Mouse (Mus musculus): ENCODE measurements around the gene Nlrp6. TPM values are rescaled to one million over a fixed set of nuclear protein-coding genes. Genes with fewer than 3 reads are reported as not detected.
"Not testable (repeated sequence)": the region's sequence is repeated elsewhere in the genome, so short reads cannot be mapped to it uniquely, and the experiment has no call there.

Gene Nlrp6
- polyA plus RNA-seq, 1 experiment from 2014 or later, result 1.3 TPM

DNA sequence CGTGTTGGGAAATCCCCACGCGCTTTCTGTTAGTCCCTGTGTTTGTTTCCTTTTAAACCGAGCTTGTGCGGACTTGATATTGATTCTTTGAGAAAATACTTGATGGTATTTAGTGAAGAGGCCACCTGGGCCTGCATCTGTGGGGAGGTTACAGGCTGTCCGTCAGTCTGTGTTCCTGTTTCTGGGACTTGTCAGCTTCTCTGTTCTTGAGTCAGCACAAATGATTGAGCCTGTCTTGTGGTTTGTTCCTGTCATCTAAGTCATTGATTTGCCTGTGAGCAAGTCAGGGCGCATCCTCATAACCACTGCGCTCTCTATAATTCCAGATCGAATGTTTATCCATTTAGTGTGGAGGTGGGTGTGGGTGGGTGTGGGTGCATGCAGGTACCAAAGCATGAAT is 56.0 kb downstream of the Nlrp6 start:
- H3K4me3 ChIP-seq (ENCODE audit: low read depth, low read length); H3K4me1 ChIP-seq (replicated peaks; ENCODE audit: control insufficient read depth, insufficient read depth, low read length); H3K27me3 ChIP-seq (replicated peaks; ENCODE audit: control insufficient read depth, insufficient read depth, low read length); DNase-seq (ENCODE audit: low spot score); H3K9ac ChIP-seq (ENCODE audit: low read depth, low read length); H3K9me3 ChIP-seq (ENCODE audit: control insufficient read depth, low read length); ATAC-seq (replicated peaks; ENCODE audit: low FRiP score); H3K27ac ChIP-seq (ENCODE audit: low read depth, low read length); H3K36me3 ChIP-seq (ENCODE audit: control insufficient read depth, insufficient read depth, low read length); H3K4me2 ChIP-seq: not testable (repeated sequence)
- WGBS, result 79% methylated on average over 9 of the region's 9 CpGs

Other genes starting within 250 kb of the Nlrp6 start
- not detected in 2 replicates for gene Olfr45, start 239.0 kb upstream of the Nlrp6 start, polyA plus RNA-seq (2014; fragmentation: Nextera tagmentation; extraction: Ambion mirVana)
- not detected in 2 replicates for gene Olfr541, start 223.6 kb upstream of the Nlrp6 start, polyA plus RNA-seq (2014; fragmentation: Nextera tagmentation; extraction: Ambion mirVana)
- not detected in 2 replicates for gene Cyp2e1, start 157.2 kb upstream of the Nlrp6 start, polyA plus RNA-seq (2014; fragmentation: Nextera tagmentation; extraction: Ambion mirVana)
- gene Syce1, start 133.1 kb upstream of the Nlrp6 start, polyA plus RNA-seq (2014; fragmentation: Nextera tagmentation; extraction: Ambion mirVana), result 0.58 TPM in 1 of 2 replicates, not detected in the other
- 0.63 and 0.96 TPM in 2 replicates for gene Zfp941, start 98.7 kb upstream of the Nlrp6 start, polyA plus RNA-seq (2014; fragmentation: Nextera tagmentation; extraction: Ambion mirVana)
- 2.7 and 3.7 TPM in 2 replicates for gene Urah, start 85.9 kb upstream of the Nlrp6 start, polyA plus RNA-seq (2014; fragmentation: Nextera tagmentation; extraction: Ambion mirVana)
- gene Scgb1c1, start 75.4 kb upstream of the Nlrp6 start, polyA plus RNA-seq (2014; fragmentation: Nextera tagmentation; extraction: Ambion mirVana), result not detected in 2 replicates
- gene Odf3, start 73.1 kb upstream of the Nlrp6 start, polyA plus RNA-seq (2014; fragmentation: Nextera tagmentation; extraction: Ambion mirVana), result not detected in 2 replicates
- gene Gm45785, start 64.6 kb upstream of the Nlrp6 start, polyA plus RNA-seq (2014; fragmentation: Nextera tagmentation; extraction: Ambion mirVana), result not detected in 2 replicates
- 44.3 and 45.4 TPM in 2 replicates for gene Ric8a, start 63.9 kb upstream of the Nlrp6 start, polyA plus RNA-seq (2014; fragmentation: Nextera tagmentation; extraction: Ambion mirVana)
- gene Bet1l, start 63.3 kb upstream of the Nlrp6 start, polyA plus RNA-seq (2014; fragmentation: Nextera tagmentation; extraction: Ambion mirVana), result 21.5 and 25.1 TPM in 2 replicates
- gene Psmd13, start 38.9 kb upstream of the Nlrp6 start, polyA plus RNA-seq (2014; fragmentation: Nextera tagmentation; extraction: Ambion mirVana), result 162 and 183 TPM in 2 replicates
- 19.9 and 24.5 TPM in 2 replicates for gene Sirt3, start 38.6 kb upstream of the Nlrp6 start, polyA plus RNA-seq (2014; fragmentation: Nextera tagmentation; extraction: Ambion mirVana)
- gene Cox8b, start 20.5 kb upstream of the Nlrp6 start, polyA plus RNA-seq (2014; fragmentation: Nextera tagmentation; extraction: Ambion mirVana), result 0.97 TPM in 1 of 2 replicates, not detected in the other
- gene Pgghg, start 20.5 kb downstream of the Nlrp6 start, polyA plus RNA-seq (2014; fragmentation: Nextera tagmentation; extraction: Ambion mirVana), result 13.1 and 13.2 TPM in 2 replicates
- 0.58 and 0.60 TPM in 2 replicates for gene Ifitm5, start 29.4 kb downstream of the Nlrp6 start, polyA plus RNA-seq (2014; fragmentation: Nextera tagmentation; extraction: Ambion mirVana)
- not detected in 2 replicates for gene Gm45717, start 35.0 kb downstream of the Nlrp6 start, polyA plus RNA-seq (2014; fragmentation: Nextera tagmentation; extraction: Ambion mirVana)
- 478 and 500 TPM in 2 replicates for gene Ifitm2, start 35.1 kb downstream of the Nlrp6 start, polyA plus RNA-seq (2014; fragmentation: Nextera tagmentation; extraction: Ambion mirVana)
- gene Ifitm1, start 46.3 kb downstream of the Nlrp6 start, polyA plus RNA-seq (2014; fragmentation: Nextera tagmentation; extraction: Ambion mirVana), result 32.7 and 33.5 TPM in 2 replicates
- 45.0 and 47.5 TPM in 2 replicates for gene Ifitm3, start 89.9 kb downstream of the Nlrp6 start, polyA plus RNA-seq (2014; fragmentation: Nextera tagmentation; extraction: Ambion mirVana)
- 0.90 and 0.97 TPM in 2 replicates for gene Ifitm6, start 97.0 kb downstream of the Nlrp6 start, polyA plus RNA-seq (2014; fragmentation: Nextera tagmentation; extraction: Ambion mirVana)
- not detected in 2 replicates for gene Gm17387, start 108.2 kb downstream of the Nlrp6 start, polyA plus RNA-seq (2014; fragmentation: Nextera tagmentation; extraction: Ambion mirVana)
- gene B4galnt4, start 140.2 kb downstream of the Nlrp6 start, polyA plus RNA-seq (2014; fragmentation: Nextera tagmentation; extraction: Ambion mirVana), result 3.4 and 4.7 TPM in 2 replicates
- 1.9 and 2.7 TPM in 2 replicates for gene Pkp3, start 157.3 kb downstream of the Nlrp6 start, polyA plus RNA-seq (2014; fragmentation: Nextera tagmentation; extraction: Ambion mirVana)
- gene Sigirr, start 179.7 kb downstream of the Nlrp6 start, polyA plus RNA-seq (2014; fragmentation: Nextera tagmentation; extraction: Ambion mirVana), result 21.4 and 23.5 TPM in 2 replicates
- gene Ano9, start 196.9 kb downstream of the Nlrp6 start, polyA plus RNA-seq (2014; fragmentation: Nextera tagmentation; extraction: Ambion mirVana), result 0.09 and 0.41 TPM in 2 replicates
- 134 and 147 TPM in 2 replicates for gene Ptdss2, start 201.5 kb downstream of the Nlrp6 start, polyA plus RNA-seq (2014; fragmentation: Nextera tagmentation; extraction: Ambion mirVana)

All from liver, embryonic 11.5 days (tissue).